Mouse (Mus musculus) testis, adult 2 months (tissue): ENCODE measurements around the gene Uba7. TPM values are rescaled to one million over a fixed set of nuclear protein-coding genes. Genes with fewer than 3 reads are reported as not detected.

ENCODE experiments used
- H3K27ac ChIP-seq: fragments of 200-500 bp; 2 replicates; pipeline ENCODE4 v1.5.1; 2012; ENCODE audit warnings: low read depth, low read length; ENCODE audit not compliant: control insufficient read depth, insufficient read depth
- H3K27me3 ChIP-seq: fragments of 200-500 bp; 2 replicates; pipeline ENCODE4 v1.6.1; 2012; ENCODE audit warnings: mild to moderate bottlenecking, low read length, moderate library complexity; ENCODE audit not compliant: control insufficient read depth, insufficient read depth
- H3K36me3 ChIP-seq: fragments of 200-500 bp; 2 replicates; pipeline ENCODE4 v1.6.1; 2012; ENCODE audit warnings: mild to moderate bottlenecking, low read length; ENCODE audit not compliant: control insufficient read depth, insufficient read depth
- H3K4me1 ChIP-seq: fragments of 200-500 bp; 2 replicates; pipeline ENCODE4 v1.6.1; 2012; ENCODE audit warnings: low read length; ENCODE audit not compliant: control insufficient read depth, insufficient read depth
- H3K4me3 ChIP-seq: fragments of 200-500 bp; 2 replicates; pipeline ENCODE4 v1.5.1; 2012; ENCODE audit warnings: low read depth, mild to moderate bottlenecking, low read length, moderate library complexity, mixed read lengths; ENCODE audit not compliant: control insufficient read depth
- CTCF ChIP-seq: fragments of 200-500 bp; IDR thresholded peaks from 2 replicates; pipeline ENCODE4 v1.5.1; 2012; ENCODE audit warnings: low read depth, mild to moderate bottlenecking, inconsistent platforms, low read length, moderate library complexity; ENCODE audit not compliant: control insufficient read depth, insufficient read depth, insufficient replicate concordance
- POLR2A ChIP-seq: fragments of 200-500 bp; IDR thresholded peaks from 2 replicates; pipeline ENCODE4 v1.6.1; 2012; ENCODE audit warnings: low read depth, mild to moderate bottlenecking, inconsistent platforms, low read length, moderate library complexity; ENCODE audit not compliant: control insufficient read depth
- polyA plus RNA-seq: library from polyadenylated mRNA; depleted of rRNA; stranded (reverse); fragments of >200 nt; gene quantifications from 2 replicates; pipeline ENCODE4 v1.2.3, GENCODE M21; 2012

The Uba7 gene
- polyA plus RNA-seq, 1 experiment = 2.0 TPM

DNA sequence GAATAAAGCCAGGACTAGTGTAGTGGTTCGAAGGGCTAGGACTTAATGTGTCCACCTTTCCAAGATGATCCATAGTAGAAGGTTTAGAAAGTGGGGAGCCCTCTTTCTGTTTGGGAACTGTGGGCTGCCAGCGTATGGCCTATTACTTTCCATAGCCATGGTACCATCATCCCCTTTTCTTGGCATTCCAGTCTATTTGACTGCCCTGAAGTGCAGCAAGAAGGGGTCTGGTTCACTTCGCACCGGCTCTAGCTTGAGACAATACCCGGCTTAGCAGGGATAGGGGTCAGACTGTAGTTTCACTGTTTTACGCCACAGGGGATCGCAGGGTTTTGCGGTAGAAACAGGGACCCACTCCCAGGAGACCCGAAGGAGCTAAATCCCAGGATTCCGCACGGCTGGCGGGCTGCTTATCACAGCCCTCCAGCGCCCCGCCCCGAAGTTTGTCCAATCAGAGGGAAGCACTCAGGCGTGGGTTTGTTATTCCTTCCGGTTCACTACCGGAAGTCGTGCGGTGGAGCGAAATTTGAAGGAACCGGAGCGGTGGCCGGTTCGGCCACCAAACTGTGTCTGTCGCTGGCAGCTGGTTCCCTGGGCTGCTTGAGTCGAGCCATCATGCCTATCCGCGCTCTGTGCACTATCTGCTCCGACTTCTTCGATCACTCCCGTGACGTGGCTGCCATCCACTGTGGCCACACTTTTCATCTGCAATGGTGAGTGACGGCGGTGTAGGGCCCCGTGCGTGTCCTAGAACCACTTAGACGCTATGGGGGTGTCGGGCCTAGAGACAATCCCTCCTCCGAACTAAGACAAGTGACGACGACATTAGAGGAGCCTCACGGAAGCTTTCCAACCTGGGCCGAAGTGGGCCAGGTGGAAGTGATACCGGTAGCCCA, 24.6 kb upstream of the Uba7 start:
- TF ChIP-seq POLR2A (peak; percentile 75), CTCF (no peak; the same call in 1 of the 2 replicates)
- Histone ChIP-seq H3K36me3 (no peaks in the 10 kb centered on the region), H3K4me1 (peaks cover 6% of the 10 kb centered on the region), H3K27me3 (no peaks in the 10 kb centered on the region), H3K4me3 (peak overlapping the region; percentile 86), H3K27ac (peak overlapping the region; percentile 88)

DNA sequence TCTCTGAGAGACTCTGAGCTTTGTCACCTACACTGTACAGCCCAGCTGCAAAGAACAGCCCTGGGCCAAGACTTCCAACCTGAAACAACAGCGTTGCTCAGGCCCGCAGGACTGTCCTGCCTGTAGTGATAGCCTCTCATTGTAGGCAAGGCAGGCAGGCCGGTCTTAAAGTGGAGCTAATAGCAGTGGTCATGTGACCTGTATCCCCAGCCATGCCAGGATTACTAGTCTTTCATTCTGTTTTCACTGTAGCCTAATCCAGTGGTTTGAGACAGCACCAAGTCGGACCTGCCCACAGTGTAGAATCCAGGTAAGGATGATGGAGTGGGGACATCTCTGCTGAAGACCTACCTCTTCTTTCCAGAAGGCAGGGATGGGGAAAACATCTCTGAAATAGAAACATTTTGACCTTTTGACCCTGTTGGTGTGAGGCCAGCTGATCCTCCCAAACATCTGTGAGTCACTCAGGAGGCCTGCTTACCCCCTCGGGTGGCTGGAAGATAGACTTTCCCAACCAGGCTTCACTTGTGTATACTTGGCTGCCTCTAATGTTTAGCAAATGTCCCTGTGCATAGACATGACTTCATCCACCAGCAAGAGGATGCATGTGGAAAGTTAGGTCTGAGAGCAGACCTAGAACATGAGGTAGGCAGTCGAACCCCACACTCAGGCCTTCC, 19.6 kb upstream of the Uba7 start:
- Histone ChIP-seq H3K4me1 (peaks cover 3% of the 10 kb centered on the region; the same call in 1 of the 2 replicates), H3K4me3 (no peak overlapping the region), H3K27me3 (no peaks in the 10 kb centered on the region), H3K36me3 (peaks cover 1% of the 10 kb centered on the region), H3K27ac (no peak overlapping the region)
- TF ChIP-seq CTCF (no peak), POLR2A (no peak)

DNA sequence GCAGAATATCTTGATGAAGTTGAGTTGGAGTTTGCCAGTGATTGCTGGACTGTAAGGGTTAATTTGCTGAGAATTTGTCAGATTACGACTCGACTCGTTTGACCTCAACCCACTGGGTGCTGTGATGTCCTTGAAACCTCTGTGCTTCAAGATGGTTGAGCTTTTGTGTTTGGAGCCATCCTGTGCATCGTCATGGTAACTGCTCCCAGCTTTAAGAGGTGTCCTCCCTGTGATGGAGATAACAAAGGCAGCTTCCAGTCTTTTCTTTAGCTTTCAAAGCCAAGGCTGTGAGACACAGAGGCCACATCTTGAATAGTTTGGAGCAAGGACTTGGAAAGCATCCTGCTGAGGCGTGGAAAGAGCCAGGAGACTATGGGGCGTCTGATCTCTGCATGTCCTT, 18.2 kb upstream of the Uba7 start:
- TF ChIP-seq CTCF (no peak), POLR2A (no peak)
- H3K4me1 ChIP-seq = no peaks in the 10 kb centered on the region
- H3K36me3 ChIP-seq = peaks cover 1% of the 10 kb centered on the region
- no peak overlapping the region for H3K27ac ChIP-seq
- no peak overlapping the region for H3K4me3 ChIP-seq
- H3K27me3 ChIP-seq = no peaks in the 10 kb centered on the region

DNA sequence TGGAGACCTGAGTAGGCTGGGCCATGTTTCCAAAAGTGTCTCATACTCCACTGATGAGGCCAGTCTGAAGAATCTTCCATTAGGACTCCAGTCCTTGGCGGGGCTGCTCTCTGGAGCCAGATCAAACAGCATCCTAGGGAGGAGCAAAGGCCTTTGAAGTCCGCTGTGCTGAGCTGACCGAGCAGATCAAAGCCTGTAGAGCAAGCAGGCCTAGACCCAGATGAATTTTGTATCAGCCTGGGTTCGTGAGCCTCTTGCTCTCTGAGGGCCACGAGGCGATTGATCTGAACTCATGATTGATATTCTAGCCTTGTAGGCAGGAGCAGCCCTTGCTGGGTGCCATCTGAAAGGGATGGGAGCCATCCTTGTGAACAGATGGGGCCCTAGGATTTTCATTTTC, 15.4 kb upstream of the Uba7 start:
- H3K36me3 ChIP-seq = peaks cover 1% of the 10 kb centered on the region

DNA sequence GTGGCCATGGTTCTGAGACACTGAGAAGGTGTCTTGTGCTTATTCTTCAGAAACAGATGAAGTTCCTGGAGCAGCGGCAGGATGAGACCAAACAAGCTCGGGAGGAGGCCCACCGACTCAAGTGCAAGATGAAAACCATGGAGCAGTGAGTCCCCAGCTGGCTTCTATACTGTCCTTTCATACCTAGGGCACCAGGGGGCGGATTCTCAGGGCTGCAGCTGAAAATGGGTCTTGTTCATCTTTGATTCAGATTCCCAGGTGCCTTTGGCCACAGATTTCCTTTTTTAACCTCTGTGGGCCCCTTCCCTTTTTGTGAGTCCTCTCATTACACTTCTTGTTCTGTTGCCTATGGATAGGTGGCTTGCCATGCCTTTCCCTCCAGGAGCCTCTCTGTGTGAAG, 14.4 kb upstream of the Uba7 start:
- Histone ChIP-seq H3K4me3 (no peak overlapping the region), H3K27me3 (no peaks in the 10 kb centered on the region), H3K36me3 (peaks cover 1% of the 10 kb centered on the region), H3K27ac (no peak overlapping the region), H3K4me1 (no peaks in the 10 kb centered on the region)
- TF ChIP-seq POLR2A (no peak), CTCF (no peak)

More for the DNA sequence above, 15.4 kb upstream of the Uba7 start:
- no peaks in the 10 kb centered on the region for H3K27me3 ChIP-seq
- H3K27ac ChIP-seq = no peak overlapping the region
- no peaks in the 10 kb centered on the region for H3K4me1 ChIP-seq
- H3K4me3 ChIP-seq = no peak overlapping the region
- TF ChIP-seq CTCF (no peak), POLR2A (no peak)

DNA sequence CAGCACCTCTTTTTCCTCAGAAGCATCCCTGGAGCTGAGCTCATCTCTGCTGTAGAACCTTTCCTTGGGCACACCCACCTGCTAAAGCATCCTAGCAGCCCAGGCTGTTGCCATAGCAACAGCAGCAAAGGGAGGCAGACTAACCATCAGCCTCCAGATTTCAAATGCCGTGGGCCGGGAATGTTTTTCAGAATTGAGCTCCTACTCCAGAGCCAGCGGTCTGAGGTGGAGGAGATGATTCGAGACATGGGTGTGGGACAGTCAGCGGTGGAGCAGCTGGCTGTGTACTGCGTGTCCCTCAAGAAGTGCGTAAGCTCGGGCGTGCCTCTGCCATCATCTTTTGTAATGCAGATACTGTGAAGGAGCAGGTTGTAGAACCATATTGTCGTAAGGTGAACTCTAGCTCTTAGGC, 13.9 kb upstream of the Uba7 start:
- peaks cover 1% of the 10 kb centered on the region for H3K36me3 ChIP-seq
- H3K27me3 ChIP-seq = no peaks in the 10 kb centered on the region
- no peak for TF ChIP-seq POLR2A
- no peak for TF ChIP-seq CTCF
- no peak overlapping the region for H3K27ac ChIP-seq
- H3K4me3 ChIP-seq = no peak overlapping the region
- H3K4me1 ChIP-seq = no peaks in the 10 kb centered on the region

DNA sequence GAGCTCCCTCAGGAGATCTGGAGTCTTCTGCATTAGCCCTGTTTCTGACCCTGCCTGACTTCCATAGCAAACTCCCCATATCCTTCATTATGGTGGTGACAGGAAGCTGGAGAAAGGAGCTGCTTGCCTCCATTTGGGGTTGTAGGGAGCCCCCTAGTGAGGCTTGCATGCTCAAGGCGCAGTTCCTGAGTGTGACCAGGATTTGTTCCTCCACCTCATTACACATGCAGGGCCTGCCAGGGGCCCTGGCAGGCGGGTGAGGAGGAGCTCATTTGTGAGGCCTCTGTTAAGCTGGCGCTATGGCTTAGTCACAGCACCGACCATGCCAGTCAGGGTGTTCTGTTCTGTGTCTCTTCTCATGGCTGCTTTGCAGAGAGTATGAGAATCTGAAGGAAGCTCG, 13.4 kb upstream of the Uba7 start:
- Histone ChIP-seq H3K4me3 (no peak overlapping the region), H3K36me3 (peaks cover 1% of the 10 kb centered on the region), H3K27me3 (no peaks in the 10 kb centered on the region), H3K4me1 (no peaks in the 10 kb centered on the region), H3K27ac (no peak overlapping the region)
- TF ChIP-seq CTCF (no peak), POLR2A (no peak)
